Mouse (Mus musculus) hindbrain, embryonic 13.5 days (tissue): ENCODE results near the gene Pygl. TPM values are rescaled to one million over a fixed set of nuclear protein-coding genes. Genes with fewer than 3 reads are reported as not detected.
"Not testable (repeated sequence)": the region's sequence is repeated elsewhere in the genome, so short reads cannot be mapped to it uniquely, and the experiment has no call there.

Experiments
- ATAC-seq: fragments of 200-750 bp; cut with Nextera tagmentation; 2 replicates; pipeline ENCODE4 v1.8.0; 2017; ENCODE audit warnings: moderate TSS enrichment; ENCODE audit not compliant: low FRiP score
- H3K27ac ChIP-seq: fragments of 300-500 bp; sonication (generic); 2 replicates; pipeline ENCODE4 v1.5.1; 2015; ENCODE audit warnings: inconsistent platforms, mild to moderate bottlenecking, moderate library complexity
- H3K27me3 ChIP-seq: fragments of 300-500 bp; sonication (generic); 2 replicates; pipeline ENCODE4 v1.6.1; 2015; ENCODE audit warnings: mild to moderate bottlenecking, inconsistent platforms
- H3K36me3 ChIP-seq: fragments of 300-500 bp; sonication (generic); 2 replicates; pipeline ENCODE4 v1.6.1; 2015; ENCODE audit warnings: mild to moderate bottlenecking, inconsistent platforms
- H3K4me1 ChIP-seq: fragments of 300-500 bp; sonication (generic); replicated peaks from 2 replicates; pipeline ENCODE4 v1.6.1; 2015; ENCODE audit warnings: inconsistent platforms
- H3K4me2 ChIP-seq: fragments of 300-500 bp; sonication (generic); 2 replicates; pipeline ENCODE4 v1.6.1; 2015; ENCODE audit warnings: inconsistent platforms, mild to moderate bottlenecking, moderate library complexity
- H3K4me3 ChIP-seq: fragments of 300-500 bp; sonication (generic); 2 replicates; pipeline ENCODE4 v1.5.1; 2015; ENCODE audit warnings: mild to moderate bottlenecking, inconsistent platforms
- H3K9ac ChIP-seq: fragments of 300-500 bp; sonication (generic); 2 replicates; pipeline ENCODE4 v1.6.1; 2015; ENCODE audit warnings: mild to moderate bottlenecking, inconsistent platforms
- H3K9me3 ChIP-seq: fragments of 300-500 bp; sonication (generic); 2 replicates; pipeline ENCODE4 v1.6.1; 2016; ENCODE audit warnings: inconsistent platforms
- WGBS: fragments of 180-500 bp; shearing (Covaris S2); methylation state at CpG from one replicate; pipeline ENCODE4 v1.1.7; 2015; 5-methylcytosine and 5-hydroxymethylcytosine counted together
- polyA plus RNA-seq: library from polyadenylated mRNA; unstranded; fragments of >200 nt; fragmentation: Nextera tagmentation; extraction: Ambion mirVana; gene quantifications from 2 replicates; pipeline ENCODE4 v1.2.1, GENCODE M21; 2015

Gene Pygl
- polyA plus RNA-seq, 1 experiment from 2014 or later = 8.6 TPM

DNA sequence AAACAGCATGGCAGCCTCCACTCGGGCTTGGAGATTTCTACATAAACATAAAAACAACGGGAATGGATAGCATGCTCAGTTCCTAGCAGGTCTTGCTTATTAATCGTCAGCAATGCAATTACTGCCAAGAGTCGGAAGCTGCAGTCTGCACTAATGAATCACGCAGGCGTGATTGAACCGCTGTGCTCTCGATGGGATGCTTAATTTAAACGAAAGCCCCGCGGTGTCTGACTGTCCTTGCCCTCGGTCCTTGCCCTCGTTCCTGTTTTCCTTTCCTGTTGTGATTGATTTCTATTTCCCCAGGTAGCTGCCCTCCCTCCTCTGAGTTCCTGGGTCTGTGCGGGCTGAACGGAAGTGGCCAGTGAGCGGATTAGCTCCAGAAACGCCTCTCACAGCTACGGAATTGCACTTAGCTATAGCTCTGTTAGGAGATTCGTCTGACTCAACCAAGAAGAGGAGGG lies 39.0 kb downstream of the Pygl start:
- H3K4me3 ChIP-seq = peak overlapping the region; percentile 33
- H3K27ac ChIP-seq = peak overlapping the region; percentile 55; the same call in 1 of the 2 replicates
- WGBS = 18% methylated on average over 19 of the region's 19 CpGs
- no peaks in the 10 kb centered on the region for H3K36me3 ChIP-seq
- peak overlapping the region; percentile 58 for H3K9ac ChIP-seq
- H3K27me3 ChIP-seq = no peaks in the 10 kb centered on the region
- peak overlapping the region; percentile 51 for H3K4me2 ChIP-seq
- no peaks in the 10 kb centered on the region for H3K9me3 ChIP-seq
- ATAC-seq = peak; percentile 79
- H3K4me1 ChIP-seq = peaks cover 8% of the 10 kb centered on the region

DNA sequence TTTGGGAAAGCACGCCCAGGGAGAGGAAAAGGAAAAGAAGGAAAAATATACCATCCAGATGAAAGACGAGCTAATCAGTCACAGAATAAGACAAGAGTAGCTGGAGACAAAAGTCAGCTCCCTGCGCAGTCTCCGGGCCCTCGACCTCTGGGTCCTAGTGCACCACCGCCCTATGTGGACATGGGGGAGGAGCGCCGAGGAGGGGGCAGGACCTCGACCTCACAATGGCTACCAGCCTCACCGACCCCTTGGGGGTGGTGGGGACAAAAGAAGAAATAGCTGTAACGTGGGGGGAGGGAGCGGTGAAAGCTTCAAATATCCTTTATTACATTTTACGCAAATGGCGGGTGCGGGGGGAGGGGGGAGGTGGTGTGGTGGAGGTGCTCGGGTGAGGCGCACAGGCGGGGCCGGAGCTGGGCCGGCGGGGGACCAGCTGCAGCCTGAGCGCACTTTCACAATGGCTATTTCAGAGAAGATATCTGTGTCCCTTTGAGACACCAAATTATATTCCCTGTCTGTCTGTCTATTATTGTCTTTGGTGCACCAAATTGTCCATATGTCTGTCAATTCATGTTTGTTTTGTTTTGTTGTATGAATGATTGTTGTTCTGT lies 47.0 kb downstream of the Pygl start:
- H3K9ac ChIP-seq = no peak overlapping the region; the same call in 1 of the 2 replicates
- ATAC-seq = peak; percentile 77
- no peaks in the 10 kb centered on the region for H3K36me3 ChIP-seq
- H3K4me2 ChIP-seq = peak overlapping the region; percentile 34; the same call in 1 of the 2 replicates
- H3K4me3 ChIP-seq = peak overlapping the region; percentile 33
- no peaks in the 10 kb centered on the region for H3K27me3 ChIP-seq
- H3K4me1 ChIP-seq = no peaks in the 10 kb centered on the region
- 63% methylated on average over 22 of the region's 22 CpGs for WGBS
- peak overlapping the region; percentile 74 for H3K27ac ChIP-seq
- H3K9me3 ChIP-seq = no peaks in the 10 kb centered on the region

DNA sequence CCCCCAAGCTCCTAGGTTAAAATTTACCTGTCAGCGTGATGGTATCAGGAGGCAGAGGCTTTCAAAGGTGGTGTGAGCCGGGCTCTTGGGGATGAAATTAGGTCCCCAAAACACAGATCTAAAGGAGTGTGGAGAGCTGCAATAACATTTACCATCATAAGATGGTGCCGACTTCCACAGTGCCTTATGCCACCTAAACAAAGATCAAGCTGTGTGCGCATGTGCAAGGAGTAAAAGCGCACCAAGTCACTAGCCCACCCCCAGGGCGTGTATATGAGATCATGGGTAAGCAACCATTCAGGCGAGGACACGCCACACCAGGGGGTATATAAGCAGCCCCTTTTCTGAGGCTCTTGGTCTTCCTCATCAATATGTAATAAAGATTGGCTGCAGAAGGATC lies 47.8 kb downstream of the Pygl start:
- not testable (repeated sequence) for H3K4me1 ChIP-seq, H3K36me3 ChIP-seq, H3K9me3 ChIP-seq, H3K27me3 ChIP-seq, H3K9ac ChIP-seq
- ATAC-seq = 0 out of 2 replicates have a peak, but pooled peaks have one; percentile 13
- WGBS = 90% methylated on average over 8 of the region's 8 CpGs
- 0 out of 2 replicates have a peak overlapping the region, but pooled peaks have one; percentile 34 for H3K4me2 ChIP-seq
- H3K27ac ChIP-seq = peak overlapping the region; percentile 74
- H3K4me3 ChIP-seq = peak overlapping the region; percentile 33

- no peak overlapping the region for H3K9ac ChIP-seq
- H3K4me2 ChIP-seq = no peak overlapping the region
- H3K4me3 ChIP-seq = no peak overlapping the region
- ATAC-seq = no peak
- 90% methylated on average over 1 of the region's 1 CpGs for WGBS
- no peak overlapping the region for H3K27ac ChIP-seq
- H3K4me1 ChIP-seq = no peaks in the 10 kb centered on the region
- no peaks in the 10 kb centered on the region for H3K27me3 ChIP-seq
- no peaks in the 10 kb centered on the region for H3K36me3 ChIP-seq
- H3K9me3 ChIP-seq = no peaks in the 10 kb centered on the region
Observed at GRCm38 (mm10) chr12:70169969-70170368, 61.3 kb downstream of the Pygl start.

DNA sequence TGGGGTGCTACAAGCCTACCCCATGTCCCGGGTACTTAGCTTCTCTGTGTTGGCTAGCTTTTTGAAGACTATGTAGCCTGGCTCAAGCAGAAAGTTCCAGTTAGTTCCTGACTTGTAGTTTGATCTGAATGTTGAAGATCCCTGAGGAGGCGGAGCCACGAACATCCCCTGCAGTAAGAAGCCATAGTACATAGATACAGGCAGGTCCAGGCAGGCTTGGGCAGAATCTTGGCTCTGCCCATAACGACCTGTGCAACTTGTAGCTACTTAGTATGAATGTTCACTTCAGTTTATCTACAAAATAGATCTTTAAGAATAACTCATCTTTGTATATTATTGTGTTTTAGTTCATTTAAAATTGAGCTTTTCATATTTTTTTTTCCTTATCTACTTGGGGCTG lies 63.3 kb downstream of the Pygl start:
- no peak overlapping the region for H3K4me2 ChIP-seq
- no peaks in the 10 kb centered on the region for H3K9me3 ChIP-seq
- H3K36me3 ChIP-seq = no peaks in the 10 kb centered on the region
- no peak overlapping the region for H3K27ac ChIP-seq
- WGBS = 90% methylated on average over 4 of the region's 4 CpGs
- H3K4me3 ChIP-seq = no peak overlapping the region
- H3K27me3 ChIP-seq = no peaks in the 10 kb centered on the region
- ATAC-seq = no peak
- H3K9ac ChIP-seq = no peak overlapping the region
- H3K4me1 ChIP-seq = no peaks in the 10 kb centered on the region

GRCm38 (mm10) chr12:70164741-70165140 lies 66.5 kb downstream of the Pygl start:
- no peak for ATAC-seq

DNA sequence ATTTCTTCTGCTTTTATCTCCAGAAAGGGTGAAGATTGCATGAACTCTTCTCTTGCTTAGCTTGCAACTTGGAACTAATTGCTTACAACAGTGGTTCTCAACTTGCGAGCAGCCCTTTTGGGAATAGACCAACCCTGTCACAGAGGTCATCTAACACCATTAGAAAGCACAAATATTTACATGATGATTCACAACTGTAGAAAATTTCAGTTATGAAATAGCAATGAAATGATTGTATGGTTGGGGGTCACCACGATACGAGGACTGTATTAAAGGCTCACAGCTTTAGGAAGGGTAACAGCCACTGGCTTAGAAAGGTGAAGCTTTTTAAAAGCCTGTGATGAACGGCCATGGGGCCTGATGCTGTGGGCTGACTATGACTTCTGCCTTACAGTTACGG lies 70.2 kb downstream of the Pygl start:
- 81% methylated on average over 5 of the region's 5 CpGs for WGBS
- Histone ChIP-seq H3K4me2 (no peak overlapping the region), H3K9me3 (no peaks in the 10 kb centered on the region), H3K36me3 (no peaks in the 10 kb centered on the region), H3K4me3 (no peak overlapping the region), H3K4me1 (no peaks in the 10 kb centered on the region), H3K27me3 (no peaks in the 10 kb centered on the region), H3K27ac (no peak overlapping the region), H3K9ac (no peak overlapping the region)
- no peak for ATAC-seq

More at GRCm38 (mm10) chr12:70164741-70165140, 66.5 kb downstream of the Pygl start:
- Histone ChIP-seq H3K36me3 (no peaks in the 10 kb centered on the region), H3K27me3 (no peaks in the 10 kb centered on the region), H3K4me2 (no peak overlapping the region), H3K9me3 (no peaks in the 10 kb centered on the region), H3K4me3 (no peak overlapping the region), H3K9ac (no peak overlapping the region), H3K4me1 (no peaks in the 10 kb centered on the region), H3K27ac (no peak overlapping the region)
- 90% methylated on average over 3 of the region's 3 CpGs for WGBS

DNA sequence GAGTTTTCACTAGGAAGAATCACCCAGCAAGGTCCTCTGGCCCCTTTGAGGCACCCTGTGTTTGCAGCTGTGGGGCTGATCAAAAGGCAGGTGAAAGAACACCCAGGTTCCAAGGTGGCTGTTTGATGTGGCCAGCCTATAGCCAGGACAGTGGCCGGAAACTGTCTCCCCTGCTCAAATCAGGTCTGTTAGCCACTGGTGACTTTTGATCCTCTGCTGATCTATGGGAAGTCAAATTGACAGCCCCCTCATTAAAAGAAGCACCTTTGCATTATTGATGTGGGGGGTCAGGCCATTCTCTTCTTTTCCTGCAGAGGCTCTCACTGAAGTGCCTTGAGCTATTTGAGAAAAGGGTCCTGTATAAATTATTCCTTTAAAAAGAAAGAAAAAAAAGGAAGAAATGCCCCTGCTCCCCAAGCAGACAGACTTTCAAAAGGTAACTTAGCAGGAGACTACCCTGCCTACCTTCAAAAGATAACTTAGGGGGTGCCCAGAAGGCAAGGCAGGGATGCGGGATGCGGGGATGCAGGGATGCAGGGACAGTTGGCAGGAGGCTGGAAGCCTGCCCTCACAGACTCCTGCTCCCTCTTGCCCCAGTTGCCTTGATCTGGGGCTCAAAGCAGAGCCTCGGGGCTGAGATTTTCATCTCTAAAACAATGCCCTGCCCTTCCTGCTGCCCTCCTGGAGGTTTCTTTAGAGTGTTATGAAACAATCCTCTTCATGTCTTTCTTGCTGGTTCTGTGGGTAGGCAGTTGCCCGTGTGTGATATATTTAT lies 73.8 kb downstream of the Pygl start:
- Histone ChIP-seq H3K27me3 (no peaks in the 10 kb centered on the region), H3K4me2 (no peak overlapping the region), H3K4me3 (no peak overlapping the region), H3K9me3 (no peaks in the 10 kb centered on the region), H3K36me3 (no peaks in the 10 kb centered on the region), H3K27ac (no peak overlapping the region), H3K9ac (no peak overlapping the region), H3K4me1 (no peaks in the 10 kb centered on the region)
- WGBS = 46% methylated on average over 5 of the region's 5 CpGs
- ATAC-seq = no peak

GRCm38 (mm10) chr12:70156222-70156621 lies 75.1 kb downstream of the Pygl start:
- WGBS = 62% methylated on average over 6 of the region's 6 CpGs
- Histone ChIP-seq H3K4me3 (no peak overlapping the region), H3K27ac (no peak overlapping the region), H3K4me2 (no peak overlapping the region), H3K27me3 (no peaks in the 10 kb centered on the region), H3K36me3 (no peaks in the 10 kb centered on the region), H3K9me3 (no peaks in the 10 kb centered on the region), H3K4me1 (no peaks in the 10 kb centered on the region), H3K9ac (no peak overlapping the region)
- ATAC-seq = no peak

DNA sequence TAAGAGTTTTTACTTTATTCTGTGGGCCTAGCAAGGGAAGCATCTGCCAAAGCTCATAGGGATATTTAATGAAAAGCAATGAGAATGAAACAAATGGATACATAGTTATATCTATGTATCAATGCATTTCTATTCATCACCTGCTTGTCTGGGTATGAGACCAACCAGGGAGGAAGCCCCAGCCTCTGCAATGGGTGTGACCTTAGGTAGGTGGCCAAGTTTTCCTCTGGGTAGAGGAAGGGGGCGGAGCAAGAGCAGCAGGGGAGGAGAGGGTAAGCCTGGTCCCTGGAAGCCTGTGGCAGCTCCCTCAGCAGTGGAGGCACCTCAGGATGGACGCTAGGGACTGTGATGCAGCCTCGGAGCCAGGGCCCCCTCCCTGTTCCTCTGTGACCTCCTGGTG lies 77.4 kb downstream of the Pygl start, which contains the start of gene Abhd12b:
Gene Abhd12b (plus strand): TSS at position 301 of the 400 bp plus-strand sequence.
- peaks cover 4% of the 10 kb centered on the region for H3K4me1 ChIP-seq
- H3K27ac ChIP-seq = no peak within 1 kb of the TSS
- H3K9me3 ChIP-seq = no peaks in the 10 kb centered on the region
- H3K36me3 ChIP-seq = no peaks in the 10 kb centered on the region
- ATAC-seq = no peak
- no peak within 1 kb of the TSS for H3K9ac ChIP-seq
- no peaks in the 10 kb centered on the region for H3K27me3 ChIP-seq
- 49% methylated on average over 3 of the region's 3 CpGs for WGBS
- no peak within 1 kb of the TSS for H3K4me3 ChIP-seq
- H3K4me2 ChIP-seq = no peak within 1 kb of the TSS

DNA sequence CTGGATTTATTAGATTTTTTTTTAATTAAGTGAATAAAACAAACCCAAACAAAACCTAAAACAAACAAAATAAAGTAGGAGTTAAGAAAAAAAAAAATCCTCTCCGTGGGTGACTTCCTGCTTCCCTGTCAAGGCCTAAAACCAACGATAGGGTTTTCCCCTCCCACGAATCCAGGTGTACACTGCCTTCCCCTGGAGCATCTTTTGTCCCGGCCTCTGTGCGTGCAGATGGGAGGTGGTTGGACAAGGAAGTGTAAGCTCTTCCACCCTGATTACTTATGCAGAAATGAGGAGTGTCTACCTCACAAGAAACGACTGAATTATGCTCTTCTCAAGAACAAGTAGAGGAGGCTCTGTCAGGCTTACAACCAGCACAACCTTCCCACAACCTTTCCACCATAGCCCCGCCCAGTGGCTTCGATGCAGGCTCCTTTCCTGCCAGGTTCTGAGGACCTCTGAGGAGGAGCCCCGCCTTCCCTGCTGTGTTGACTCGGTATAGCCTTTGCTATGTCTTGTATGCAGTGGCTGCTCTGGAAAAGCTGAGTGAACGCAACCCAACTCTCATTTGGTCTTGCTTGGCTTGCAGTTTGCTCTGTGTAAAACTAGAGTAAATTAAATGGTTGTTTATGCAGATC lies 82.5 kb downstream of the Pygl start:
- H3K9ac ChIP-seq = no peak overlapping the region
- 15% methylated on average over 11 of the region's 11 CpGs for WGBS
- peak overlapping the region; percentile 47 for H3K4me2 ChIP-seq
- no peaks in the 10 kb centered on the region for H3K36me3 ChIP-seq
- no peak overlapping the region for H3K4me3 ChIP-seq
- H3K9me3 ChIP-seq = no peaks in the 10 kb centered on the region
- ATAC-seq = no peak
- no peaks in the 10 kb centered on the region for H3K27me3 ChIP-seq
- peak overlapping the region; percentile 58 for H3K27ac ChIP-seq
- H3K4me1 ChIP-seq = peaks cover 19% of the 10 kb centered on the region

GRCm38 (mm10) chr12:70147986-70148630 lies 83.2 kb downstream of the Pygl start:
- peak overlapping the region; percentile 47 for H3K4me2 ChIP-seq
- whole genome bisulfite sequencing = 3% methylated on average over 13 of the region's 13 CpGs
- H3K9ac ChIP-seq = peak overlapping the region; percentile 56
- no peaks in the 10 kb centered on the region for H3K9me3 ChIP-seq
- ATAC-seq = no peak
- H3K36me3 ChIP-seq = no peaks in the 10 kb centered on the region
- no peaks in the 10 kb centered on the region for H3K27me3 ChIP-seq
- peaks cover 19% of the 10 kb centered on the region for H3K4me1 ChIP-seq
- peak overlapping the region; percentile 62; the same call in 1 of the 2 replicates for H3K27ac ChIP-seq
- 0 out of 2 replicates have a peak overlapping the region, but pooled peaks have one; percentile 11 for H3K4me3 ChIP-seq
